Mouse (Mus musculus): Measurements from ENCODE around the gene Hnrnpdl.

- TF ChIP-seq CTCF (IDR thresholded peaks at IDR 0.05; ENCODE audit: extremely low read depth, insufficient read length, insufficient replicate concordance, low read depth, low read length), result no peak
- TF ChIP-seq POLR2A (IDR thresholded peaks at IDR 0.05; ENCODE audit: low read depth, low read length), result no peak
Measured at GRCm38 (mm10) chr5:100040281-100040784, 869 bp upstream of the Hnrnpdl start.

Measured in small intestine, adult 2 months (tissue).